Mouse (Mus musculus): ENCODE data around the gene Slc16a5.

- TF ChIP-seq POLR2A (IDR thresholded peaks at IDR 0.05; ENCODE audit: borderline replicate concordance, control insufficient read depth, low read depth, low read length) (no peak), CTCF (IDR thresholded peaks at IDR 0.05; ENCODE audit: control insufficient read depth, insufficient read depth, low read length) (no peak)
These were observed 47.7 kb downstream of the Slc16a5 start for GRCm38 (mm10) chr11:115509773-115510506.
